Mouse (Mus musculus) T-cell, adult 2 months (primary cell): ENCODE measurements around the gene Sos2.
"Not testable (repeated sequence)": the region's sequence is repeated elsewhere in the genome, so short reads cannot be mapped to it uniquely, and the experiment has no call there.

Experiments
- DNase-seq: peaks from one replicate; pipeline ENCODE4 v3.0.0; 2022; ENCODE audit warnings: low spot score

Gene Sos2

DNA sequence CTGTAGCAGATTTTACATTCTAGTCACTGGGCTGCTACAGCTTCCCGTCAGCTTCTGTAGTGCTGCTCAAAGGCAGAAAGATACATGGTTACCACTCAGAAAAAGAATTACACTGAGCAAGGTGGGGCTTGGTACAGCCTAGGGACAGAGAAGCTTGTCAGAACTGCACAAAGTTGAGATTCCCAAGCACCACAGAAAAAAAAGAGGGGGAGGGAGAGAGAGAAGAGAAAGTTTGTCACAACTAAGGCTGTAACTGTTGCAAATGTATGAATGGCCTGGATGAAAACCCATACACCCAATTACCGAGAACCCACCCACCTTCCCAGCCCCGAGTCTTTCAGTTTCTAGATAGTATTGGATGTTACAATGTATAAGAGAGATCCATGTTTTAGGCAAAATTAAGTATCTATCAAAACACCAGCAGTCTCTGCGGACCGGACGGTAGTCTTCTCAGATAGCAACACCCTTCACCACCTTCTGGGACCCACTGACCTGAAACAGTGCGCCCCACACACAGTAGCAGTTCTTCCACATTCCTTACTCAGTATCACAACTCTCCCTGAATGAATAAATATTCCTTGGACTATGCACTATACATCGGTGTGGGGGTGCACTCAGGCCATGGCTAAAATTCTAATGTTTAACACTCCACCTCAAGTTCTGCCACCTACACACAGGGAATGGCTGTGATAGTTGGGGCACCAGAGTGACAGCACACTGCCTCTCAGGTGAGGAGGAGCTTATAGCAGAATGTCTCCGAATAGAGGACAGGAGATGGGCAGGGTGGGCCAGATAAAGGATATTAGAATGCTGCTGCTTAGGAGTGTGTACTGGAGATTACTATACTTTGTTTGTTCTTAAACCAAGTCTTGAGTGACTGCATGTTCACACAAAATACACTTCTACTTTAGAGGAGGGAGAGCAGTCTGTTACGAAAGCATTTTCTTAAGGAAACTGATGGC is 6.8 kb downstream of the Sos2 start:
- DNase-seq, result no peak

GRCm38 (mm10) chr12:69674176-69674575 is 7.5 kb downstream of the Sos2 start:
- no peak for DNase-seq

DNA sequence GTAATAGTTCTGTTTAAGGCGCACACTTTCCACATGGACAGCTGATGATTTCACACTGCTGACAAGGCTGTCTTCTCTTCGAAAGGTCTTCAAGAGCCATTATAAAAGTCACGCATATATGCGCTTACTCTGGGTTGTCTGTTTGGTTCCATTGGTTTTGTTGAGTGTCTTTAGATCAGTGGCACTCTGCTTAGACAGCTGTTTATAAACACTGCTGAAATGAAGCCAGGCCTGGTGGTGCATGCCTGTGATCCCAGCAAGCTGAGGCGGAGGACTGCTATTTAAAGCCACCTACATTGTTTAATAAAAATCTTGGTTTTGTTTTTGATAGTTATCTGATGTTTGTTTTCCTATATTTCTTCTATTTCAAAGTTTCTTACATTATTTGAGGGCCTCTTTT is 14.9 kb downstream of the Sos2 start:
- DNase-seq, result no peak

DNA sequence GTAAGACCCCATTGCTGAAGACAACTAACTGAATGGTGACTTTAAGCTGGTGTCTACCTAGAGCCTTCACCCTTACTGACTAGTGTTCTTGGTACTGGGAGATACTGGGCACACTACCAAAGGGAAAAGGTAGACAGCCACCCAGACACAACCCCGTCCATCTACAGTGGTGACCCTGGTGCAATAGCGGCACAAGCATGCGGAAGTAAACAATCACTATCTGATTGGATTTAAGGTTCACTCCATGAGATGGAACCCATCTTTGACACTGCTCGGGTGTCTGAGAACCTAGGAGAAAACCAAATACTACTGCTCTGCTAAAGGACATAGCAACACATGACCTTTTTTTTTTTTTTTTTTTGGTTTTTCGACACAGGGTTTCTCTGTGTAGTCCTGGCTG is 20.0 kb downstream of the Sos2 start:
- DNase-seq, result no peak

- DNase-seq, result not testable (repeated sequence)
Observed at GRCm38 (mm10) chr12:69653973-69654372, 27.7 kb downstream of the Sos2 start.

- DNase-seq, result no peak
Observed at GRCm38 (mm10) chr12:69649511-69649910, 32.1 kb downstream of the Sos2 start.

DNA sequence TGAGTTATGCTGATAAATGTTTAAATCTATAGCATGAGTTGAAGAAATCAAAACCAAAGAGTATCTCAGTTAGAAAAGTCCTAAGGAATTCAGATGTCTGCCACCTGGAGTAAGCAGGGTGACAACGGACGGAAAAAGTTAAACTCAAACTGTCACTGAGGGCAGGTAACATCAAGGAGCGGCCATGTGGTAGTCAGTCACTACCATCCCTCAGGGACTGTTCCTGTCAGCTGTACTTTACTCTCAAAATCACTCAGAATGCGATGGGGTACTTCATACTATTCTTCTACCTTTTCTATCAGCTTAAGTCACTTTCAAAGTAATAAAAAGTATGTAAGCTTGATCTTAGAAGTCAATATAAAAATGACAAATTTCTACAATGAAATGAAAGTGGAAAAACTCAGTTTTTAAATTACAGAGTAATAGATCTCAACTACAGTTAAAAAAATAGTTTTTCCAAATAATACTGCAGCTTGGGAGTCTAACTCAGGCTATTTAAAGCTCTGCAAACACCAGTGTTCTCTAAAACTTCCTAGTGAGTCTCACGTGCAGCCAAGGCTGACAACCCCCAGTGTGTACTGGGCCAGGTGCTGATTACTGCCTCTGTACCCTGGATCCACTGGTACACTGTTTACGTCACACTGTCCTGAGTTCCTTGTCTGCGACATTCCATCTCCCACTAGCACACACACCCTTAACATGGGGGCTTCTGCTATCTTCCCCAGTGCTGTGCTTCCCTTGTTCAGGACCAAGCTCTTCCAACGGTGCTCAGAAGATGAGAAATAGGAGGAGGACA is 35.6 kb downstream of the Sos2 start:
- no peak for DNase-seq

DNA sequence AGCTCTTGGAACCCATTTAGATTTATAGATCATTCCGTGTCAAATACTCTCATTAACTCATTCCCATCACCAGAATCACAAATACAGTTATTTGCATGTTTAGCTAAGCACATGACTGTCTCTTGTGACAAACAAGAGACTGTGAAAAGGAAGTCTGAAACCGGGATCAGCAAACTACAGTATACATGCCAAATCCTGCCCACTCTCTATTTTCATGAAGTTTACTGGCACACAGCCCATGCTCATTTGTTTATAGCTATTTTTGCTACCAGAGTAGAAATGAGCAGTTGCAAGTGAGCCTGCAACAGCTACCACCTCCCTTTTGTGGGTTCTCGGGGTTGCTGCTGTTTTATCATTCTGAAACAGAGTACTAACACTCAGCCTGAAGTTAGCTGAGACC is 36.8 kb downstream of the Sos2 start:
- DNase-seq, result no peak

- no peak for DNase-seq
Observed at GRCm38 (mm10) chr12:69642877-69643276, 38.8 kb downstream of the Sos2 start.

DNA sequence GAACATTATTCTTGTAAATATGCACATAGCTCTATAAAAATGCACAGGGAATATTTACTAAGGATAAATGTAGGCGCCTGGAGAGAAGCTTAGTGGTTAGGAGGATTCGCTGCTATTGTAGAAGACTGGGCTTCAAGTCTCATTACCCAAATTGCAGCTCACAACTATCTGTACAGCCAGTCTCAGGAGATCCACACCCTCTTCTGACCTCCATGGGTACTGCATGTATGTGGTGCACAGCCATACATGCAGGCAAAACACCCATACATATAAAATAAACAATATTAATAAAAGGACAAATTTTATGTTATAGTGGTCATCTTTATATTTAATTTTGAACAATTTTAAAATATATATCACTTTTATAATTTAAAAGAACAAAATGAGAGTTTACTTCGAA is 46.9 kb downstream of the Sos2 start:
- peak; percentile 50 for DNase-seq

GRCm38 (mm10) chr12:69618590-69618989 is 63.1 kb downstream of the Sos2 start:
- DNase-seq, result not testable (repeated sequence)

- DNase-seq, result no peak
Observed at GRCm38 (mm10) chr12:69604367-69604766, 77.3 kb downstream of the Sos2 start.

DNA sequence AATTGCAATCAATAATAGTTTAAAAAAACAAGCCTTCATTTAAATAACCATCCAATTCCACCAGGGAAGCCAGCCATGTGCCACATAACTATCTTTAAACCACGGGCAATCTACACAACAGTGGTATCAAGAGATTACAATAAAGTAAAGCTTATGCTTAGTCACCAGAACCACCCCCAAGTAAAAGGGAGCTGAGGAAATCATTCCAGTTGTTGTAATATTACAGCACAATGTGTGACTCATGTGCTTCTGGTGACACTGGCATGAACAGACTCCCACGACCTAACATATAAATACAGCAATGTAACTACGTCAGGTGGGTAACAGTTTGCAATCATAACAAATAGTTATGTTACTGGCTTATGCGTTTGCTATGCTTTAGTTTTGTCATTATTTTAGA is 84.2 kb downstream of the Sos2 start:
- no peak for DNase-seq

- DNase-seq, result no peak
Observed at GRCm38 (mm10) chr12:69593130-69593529, 88.5 kb downstream of the Sos2 start.

- no peak for DNase-seq
Observed at GRCm38 (mm10) chr12:69583270-69583629, 98.4 kb downstream of the Sos2 start.

GRCm38 (mm10) chr12:69582613-69583269 is 98.9 kb downstream of the Sos2 start, which contains the start of gene Vcpkmt:
TSS of gene Vcpkmt (minus strand) at chr12:69583028.
- DNase-seq, result peak; percentile 91

DNA sequence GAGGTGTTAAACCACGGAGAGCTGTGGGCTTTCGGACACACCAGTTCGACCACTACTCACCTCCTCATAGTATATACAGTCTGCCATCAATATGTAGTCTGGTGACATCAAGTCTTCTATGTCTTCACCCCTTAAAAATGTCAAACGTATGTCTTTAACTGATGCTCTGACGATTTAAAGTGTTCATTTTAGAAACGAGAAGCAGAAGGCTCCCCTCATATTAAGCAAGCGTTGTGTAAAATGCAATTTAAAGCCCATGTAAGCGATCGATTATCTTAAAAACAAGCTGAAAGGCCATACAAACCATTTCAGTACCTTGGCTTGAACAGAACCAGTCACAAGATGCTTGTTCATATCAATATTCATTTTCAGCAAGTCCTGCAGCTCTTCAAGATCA is 99.4 kb downstream of the Sos2 start:
- DNase-seq, result no peak

DNA sequence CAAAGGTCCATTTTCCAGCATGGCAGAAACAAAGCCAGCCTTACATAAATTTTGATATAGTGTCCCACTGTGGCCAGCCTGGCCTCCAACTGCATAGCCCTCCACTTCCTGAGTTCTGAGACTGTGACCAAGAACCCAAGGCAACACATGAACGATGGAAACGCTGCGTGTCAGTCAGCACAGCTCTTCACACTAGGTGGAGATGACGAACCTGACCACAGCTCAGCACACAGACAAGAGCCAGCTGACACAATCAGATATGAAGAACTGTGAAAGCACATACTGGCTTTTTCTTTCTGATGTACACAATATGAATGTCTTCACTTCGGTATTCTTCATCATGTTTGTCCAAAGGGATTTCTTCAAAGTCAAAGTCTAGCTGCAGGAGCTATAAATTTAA is 102.0 kb downstream of the Sos2 start:
- DNase-seq, result peak; percentile 45

GRCm38 (mm10) chr12:69576120-69576627 is 105.5 kb downstream of the Sos2 start:
- no peak for DNase-seq

DNA sequence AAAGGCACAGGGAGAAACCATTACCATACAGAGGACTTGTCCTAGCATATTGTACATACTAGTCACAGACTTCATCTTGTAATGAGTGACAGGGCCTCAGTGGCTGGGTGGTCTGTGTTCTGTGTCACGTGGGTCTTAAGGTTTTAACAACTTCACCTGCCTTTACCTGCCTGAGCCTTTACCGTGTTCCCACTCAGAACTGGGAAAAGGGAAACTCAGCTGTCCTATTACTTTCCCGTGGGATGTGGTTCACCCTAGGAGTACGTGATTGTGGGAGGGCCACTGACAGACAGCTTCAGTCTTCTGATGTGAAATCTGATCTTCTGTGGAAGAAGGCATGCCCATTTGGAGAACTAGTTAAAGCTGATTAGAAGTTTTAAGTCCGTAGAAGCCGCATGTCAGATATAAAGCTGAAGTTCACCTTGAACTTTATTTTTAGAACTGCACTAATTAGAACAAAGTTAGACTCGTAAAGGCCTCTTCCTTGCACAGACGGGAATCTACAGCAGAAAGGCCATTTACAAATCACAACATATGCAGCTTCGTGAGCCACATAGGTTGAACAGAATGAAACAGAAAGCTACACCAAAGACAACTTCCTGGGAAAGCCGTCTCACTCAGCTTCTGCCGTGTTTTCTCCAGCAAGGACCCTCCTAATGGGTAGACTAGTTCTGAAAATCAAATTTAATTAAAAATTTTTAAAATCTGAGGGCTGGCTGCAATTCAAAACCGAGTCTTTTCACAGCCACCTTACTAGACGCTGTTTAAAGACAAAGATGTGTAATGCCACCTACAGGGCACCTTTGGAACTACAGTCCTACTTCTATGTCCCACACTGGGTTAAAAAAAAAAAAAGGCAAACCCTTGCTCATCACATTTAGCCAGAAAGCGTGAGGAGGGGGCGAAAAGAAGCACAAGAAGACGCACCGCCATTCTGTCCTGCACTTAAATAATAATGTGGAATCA is 107.5 kb downstream of the Sos2 start:
- peak; percentile 70 for DNase-seq

DNA sequence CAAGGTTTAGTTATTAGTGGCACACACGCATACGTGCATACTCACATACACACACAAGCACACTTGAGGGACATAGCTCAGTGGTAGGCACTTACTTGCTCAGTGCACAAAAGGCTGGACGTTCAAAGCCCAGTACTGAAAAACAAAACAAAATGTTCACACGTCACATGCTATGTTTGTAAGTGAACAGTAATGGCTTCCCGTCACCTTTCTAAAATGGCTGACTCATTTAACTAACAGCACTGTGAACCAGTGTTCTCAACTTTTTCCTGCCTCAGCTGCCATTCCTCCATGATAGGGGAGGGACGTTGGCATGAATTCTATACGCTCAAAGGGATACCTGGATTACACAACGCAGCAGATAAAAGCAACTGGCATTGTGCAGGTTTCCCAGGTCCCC is 108.4 kb downstream of the Sos2 start:
- DNase-seq, result no peak
